ENCODE assay signal across 18 mouse cellular contexts in the genomic region with DNA sequence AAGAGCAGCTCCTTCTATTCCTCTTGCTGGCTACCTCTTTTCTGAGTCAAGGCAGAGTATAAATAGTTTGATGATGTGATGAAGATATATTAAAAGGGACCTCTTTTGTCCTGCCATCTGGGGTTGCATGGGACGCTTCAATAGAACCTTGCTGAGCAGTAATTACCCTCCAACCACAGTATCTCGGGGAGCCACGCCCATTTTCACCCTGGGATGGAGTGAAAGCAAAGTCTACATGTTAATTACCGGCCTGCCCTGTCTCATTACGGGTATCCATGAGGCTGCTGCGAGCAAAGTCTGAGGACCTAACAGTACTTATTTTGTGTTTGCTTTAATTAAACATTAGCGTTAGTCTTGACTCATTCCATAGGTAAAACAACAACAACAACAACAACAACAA. TPM values are rescaled to one million over a fixed set of nuclear protein-coding genes. Genes with fewer than 3 reads are reported as not detected.
DNase-seq lines count a peak whose midpoint lies in the region; ATAC-seq and TF ChIP-seq lines count a peak whose summit lies in the region.
"Had no signal": no experiment of that assay in that cellular context is flagged by ENCODE, and none has a peak within 500 bp of the region (broad histone marks: within the 10 kb centered on the region; RNA-seq: fewer than 3 reads in every experiment).

No protein-coding gene starts in this region.

- ATAC-seq in kidney, embryonic 14.5 days (ENCODE audit: low FRiP score, low TSS enrichment): peak; percentile 33; the same call in 1 of the 2 replicates

- TF ChIP-seq CTCF in layer of hippocampus, adult 2 months (conservative IDR thresholded peaks at IDR 0.05): no peak

- WGBS in kidney, embryonic 14.5 days: 12% methylated on average over 7 of the region's 7 CpGs

- no peaks in the 10 kb centered on the region for H3K36me3 ChIP-seq in kidney, embryonic 14.5 days (ENCODE audit: control insufficient read depth, insufficient read depth, low read length)
- H3K36me3 ChIP-seq: heart, embryonic 15.5 days; lung, embryonic 15.5 days had no signal

- H3K4me2 ChIP-seq in kidney, embryonic 14.5 days (replicated peaks; ENCODE audit: low read depth, low read length): no peak overlapping the region
- H3K4me2 ChIP-seq: heart, embryonic 15.5 days; hindbrain, embryonic 14.5 days; liver, embryonic 11.5 days; lung, embryonic 15.5 days had no signal

- peak; percentile 32 for DNase-seq in embryo, embryonic 10 days (ENCODE audit: low spot score)
- no peak for DNase-seq in embryo, embryonic 9.5 days (ENCODE audit: extremely low spot score)
- DNase-seq in retina, postnatal 1 day: peak; percentile 76
- DNase-seq in retina, embryonic 14.5 days (ENCODE audit: low spot score): no peak
- no peak for DNase-seq in layer of hippocampus, adult 2 months (ENCODE audit: low spot score in 2 of 2)
- no peak for DNase-seq in cerebellum, postnatal 10 days
- no peak for DNase-seq in gastrocnemius, adult 18-20 months (ENCODE audit: low spot score)
- DNase-seq: cerebellum, adult 11-12 months; gastrocnemius, postnatal 14 days had no signal

- no peaks in the 10 kb centered on the region; the same call in 1 of the 2 replicates for H3K4me1 ChIP-seq in kidney, embryonic 14.5 days (ENCODE audit: control insufficient read depth, insufficient read depth, low read length)
- H3K4me1 ChIP-seq: heart, embryonic 15.5 days had no signal

- no peak overlapping the region; the same call in 1 of the 2 replicates for H3K27ac ChIP-seq in kidney, embryonic 14.5 days (ENCODE audit: low read depth, low read length)
- no peak overlapping the region for H3K27ac ChIP-seq in layer of hippocampus, adult 2 months
- H3K27ac ChIP-seq: heart, embryonic 15.5 days; hindbrain, embryonic 14.5 days; lung, embryonic 15.5 days had no signal

- H3K9ac ChIP-seq in kidney, embryonic 14.5 days (ENCODE audit: low read depth, low read length): no peak overlapping the region
- H3K9ac ChIP-seq: heart, embryonic 15.5 days; hindbrain, embryonic 14.5 days; lung, embryonic 15.5 days had no signal

- H3K4me3 ChIP-seq in kidney, embryonic 14.5 days (ENCODE audit: low read length): no peak overlapping the region
- H3K4me3 ChIP-seq in layer of hippocampus, adult 2 months: no peak overlapping the region
- H3K4me3 ChIP-seq: heart, embryonic 15.5 days; lung, embryonic 15.5 days; myocyte had no signal

- no peaks in the 10 kb centered on the region for H3K9me3 ChIP-seq in kidney, embryonic 14.5 days (ENCODE audit: control insufficient read depth, low read length)
- H3K9me3 ChIP-seq: heart, embryonic 15.5 days; lung, embryonic 15.5 days had no signal

- peaks cover 6% of the 10 kb centered on the region; the same call in 1 of the 2 replicates for H3K27me3 ChIP-seq in kidney, embryonic 14.5 days (ENCODE audit: control insufficient read depth, insufficient read depth, low read length)

RNA-seq across cellular contexts. Expression of gene Pla2g2c, which starts 27.9 kb away (rescaled TPM):
- 0.46 and 0.81 TPM in 2 replicates for polyA plus RNA-seq in kidney, embryonic 14.5 days (2014; fragmentation: Nextera tagmentation; extraction: Ambion mirVana)
- not detected for total RNA-seq in layer of hippocampus, adult 2 months (2021)
- total RNA-seq in gastrocnemius, adult 18-20 months (2021): not detected
- total RNA-seq: CH12.LX; gastrocnemius, postnatal 14 days; left cerebral cortex, postnatal 10 days; megakaryocyte, adult 5-6 weeks had no signal
- polyA plus RNA-seq: myocyte had no signal

RNA-seq across cellular contexts. Expression of gene Ubxn10, which starts 40.2 kb away (rescaled TPM):
- polyA plus RNA-seq in kidney, embryonic 14.5 days (2014; fragmentation: Nextera tagmentation; extraction: Ambion mirVana): 1.3 and 2.0 TPM in 2 replicates
- 1 to 10 TPM; 1.9 to 2.1 TPM for total RNA-seq in layer of hippocampus, adult 2 months (2021)
- under 1 TPM; 0.09 to 0.33 TPM for total RNA-seq in gastrocnemius, adult 18-20 months (2021)
- total RNA-seq: CH12.LX; megakaryocyte, adult 5-6 weeks had no signal
- polyA plus RNA-seq: myocyte had no signal

Comparison
In these comparisons a context has a peak if more than half of its experiments do, and no peak if none do; other contexts are left out.
1. DNase-seq: peak in embryo, embryonic 10 days (single experiment) and retina, postnatal 1 day (single experiment); none in embryo, embryonic 9.5 days (single experiment), retina, embryonic 14.5 days (single experiment), layer of hippocampus, adult 2 months (0 of 2), cerebellum, postnatal 10 days (0 of 2) and gastrocnemius, adult 18-20 months (single experiment).